Comparison of ENCODE assay signal across 23 mouse cellular contexts in the genomic region with DNA sequence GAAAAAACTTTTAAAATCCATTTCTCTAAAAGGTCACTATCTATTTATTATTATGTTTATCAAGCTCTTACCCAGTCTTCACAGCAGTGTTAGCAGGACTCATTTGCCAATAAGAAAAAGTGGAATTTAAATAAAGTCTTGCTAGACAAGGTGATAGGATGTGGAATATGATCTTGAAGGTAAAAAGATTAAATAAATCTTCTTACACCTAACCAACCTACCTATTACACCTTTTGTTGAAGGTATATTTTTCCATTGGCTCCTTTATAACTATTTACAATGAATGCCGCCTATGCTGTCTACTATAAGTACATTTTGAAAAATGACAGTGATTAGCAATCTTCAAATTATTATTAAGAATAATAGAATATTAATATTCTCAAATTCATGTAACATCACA. TPM values are rescaled to one million over a fixed set of nuclear protein-coding genes. Genes with fewer than 3 reads are reported as not detected.
DNase-seq lines count a peak whose midpoint lies in the region; ATAC-seq lines count a peak whose summit lies in the region.
"Had no signal": no experiment of that assay in that cellular context is flagged by ENCODE, and none has a peak within 500 bp of the region (broad histone marks: within the 10 kb centered on the region; RNA-seq: fewer than 3 reads in every experiment).

TSS of gene Ugt2a1 (minus strand) at position 101 of the 400 bp plus-strand sequence.

- no peaks in the 10 kb centered on the region for H3K27me3 ChIP-seq in embryonic facial prominence, embryonic 13.5 days
- no peaks in the 10 kb centered on the region for H3K27me3 ChIP-seq in embryonic facial prominence, embryonic 10.5 days (replicated peaks; ENCODE audit: low read depth, poor library complexity, severe bottlenecking)
- H3K27me3 ChIP-seq in embryonic facial prominence, embryonic 14.5 days (replicated peaks; ENCODE audit: control insufficient read depth, insufficient read depth, low read length) = no peaks in the 10 kb centered on the region
- H3K27me3 ChIP-seq in embryonic facial prominence, embryonic 15.5 days = no peaks in the 10 kb centered on the region
- no peaks in the 10 kb centered on the region for H3K27me3 ChIP-seq in hindbrain, embryonic 11.5 days (ENCODE audit: control insufficient read depth, insufficient read depth, low read length)
- H3K27me3 ChIP-seq: CH12.LX had no signal

- ATAC-seq in embryonic facial prominence, embryonic 13.5 days (ENCODE audit: insufficient number of reproducible peaks, insufficient read depth, low FRiP score, low TSS enrichment, low read depth) = no peak
- no peak for ATAC-seq in embryonic facial prominence, embryonic 14.5 days (ENCODE audit: low read depth)
- ATAC-seq in embryonic facial prominence, embryonic 15.5 days (ENCODE audit: insufficient number of reproducible peaks, low FRiP score, low TSS enrichment, low read depth) = no peak
- ATAC-seq in hindbrain, embryonic 11.5 days (ENCODE audit: low FRiP score) = no peak
- ATAC-seq: activated CD4-positive, CD25-positive, alpha-beta regulatory T cell, adult 4 months; CD4-positive, CD25-positive, alpha-beta regulatory T cell, adult 4 months; Patski had no signal

- H3K9ac ChIP-seq in embryonic facial prominence, embryonic 13.5 days = no peak within 1 kb of the TSS
- no peak within 1 kb of the TSS for H3K9ac ChIP-seq in embryonic facial prominence, embryonic 14.5 days (ENCODE audit: low read depth, low read length)
- H3K9ac ChIP-seq in embryonic facial prominence, embryonic 15.5 days = no peak within 1 kb of the TSS
- H3K9ac ChIP-seq in hindbrain, embryonic 11.5 days (ENCODE audit: low read depth, low read length) = no peak within 1 kb of the TSS

- H3K4me2 ChIP-seq in embryonic facial prominence, embryonic 13.5 days = no peak within 1 kb of the TSS
- no peak within 1 kb of the TSS for H3K4me2 ChIP-seq in embryonic facial prominence, embryonic 14.5 days (ENCODE audit: low read depth, low read length)
- H3K4me2 ChIP-seq in embryonic facial prominence, embryonic 15.5 days (replicated peaks) = no peak within 1 kb of the TSS
- H3K4me2 ChIP-seq in hindbrain, embryonic 11.5 days (replicated peaks; ENCODE audit: low read depth, low read length) = no peak within 1 kb of the TSS

- H3K27ac ChIP-seq in embryonic facial prominence, embryonic 13.5 days = no peak within 1 kb of the TSS
- no peak within 1 kb of the TSS for H3K27ac ChIP-seq in embryonic facial prominence, embryonic 10.5 days (replicated peaks)
- H3K27ac ChIP-seq in embryonic facial prominence, embryonic 14.5 days (replicated peaks; ENCODE audit: low read depth, low read length) = no peak within 1 kb of the TSS
- no peak within 1 kb of the TSS for H3K27ac ChIP-seq in embryonic facial prominence, embryonic 15.5 days (replicated peaks)
- H3K27ac ChIP-seq in hindbrain, embryonic 11.5 days (ENCODE audit: low read depth, low read length) = no peak within 1 kb of the TSS

- 82% methylated on average over 1 of the region's 1 CpGs for WGBS in embryonic facial prominence, embryonic 13.5 days
- 91% methylated on average over 1 of the region's 1 CpGs for WGBS in embryonic facial prominence, embryonic 10.5 days
- WGBS in embryonic facial prominence, embryonic 14.5 days = 91% methylated on average over 1 of the region's 1 CpGs
- 89% methylated on average over 1 of the region's 1 CpGs for WGBS in embryonic facial prominence, embryonic 15.5 days
- 87% methylated on average over 1 of the region's 1 CpGs for WGBS in hindbrain, embryonic 11.5 days

- no peak within 1 kb of the TSS for H3K4me3 ChIP-seq in embryonic facial prominence, embryonic 13.5 days
- H3K4me3 ChIP-seq in embryonic facial prominence, embryonic 10.5 days = no peak within 1 kb of the TSS
- H3K4me3 ChIP-seq in embryonic facial prominence, embryonic 14.5 days (ENCODE audit: low read depth, low read length) = no peak within 1 kb of the TSS
- H3K4me3 ChIP-seq in embryonic facial prominence, embryonic 15.5 days (replicated peaks) = no peak within 1 kb of the TSS
- no peak within 1 kb of the TSS for H3K4me3 ChIP-seq in hindbrain, embryonic 11.5 days (ENCODE audit: low read depth, low read length)

- no peaks in the 10 kb centered on the region for H3K4me1 ChIP-seq in embryonic facial prominence, embryonic 13.5 days
- no peaks in the 10 kb centered on the region for H3K4me1 ChIP-seq in embryonic facial prominence, embryonic 10.5 days
- H3K4me1 ChIP-seq in embryonic facial prominence, embryonic 14.5 days (ENCODE audit: control insufficient read depth, insufficient read depth, low read length) = no peaks in the 10 kb centered on the region
- H3K4me1 ChIP-seq in embryonic facial prominence, embryonic 15.5 days = no peaks in the 10 kb centered on the region
- H3K4me1 ChIP-seq in hindbrain, embryonic 11.5 days (replicated peaks; ENCODE audit: control insufficient read depth, insufficient read depth, low read length) = no peaks in the 10 kb centered on the region

- no peak for DNase-seq in embryonic facial prominence, embryonic 10.5 days (ENCODE audit: low spot score)
- no peak for DNase-seq in embryonic facial prominence, embryonic 14.5 days (ENCODE audit: low spot score)
- no peak for DNase-seq in hindbrain, embryonic 11.5 days (ENCODE audit: low spot score)
- DNase-seq in right cerebral cortex, adult 2 months (ENCODE audit: low spot score in 2 of 2) = no peak
- DNase-seq: adrenal gland, adult 2 months; adrenal gland, adult 8-10 months; adrenal gland, postnatal 10 days; adrenal gland, postnatal 14 days; adrenal gland, postnatal 25 days; adrenal gland, postnatal 36 days; B cell, adult 2 months; cerebellum, adult 11 months; cerebellum, adult 11-12 months; cerebellum, adult 18-20 months had no signal

- no peaks in the 10 kb centered on the region for H3K9me3 ChIP-seq in embryonic facial prominence, embryonic 13.5 days
- H3K9me3 ChIP-seq in embryonic facial prominence, embryonic 10.5 days = no peaks in the 10 kb centered on the region
- H3K9me3 ChIP-seq in embryonic facial prominence, embryonic 14.5 days (ENCODE audit: control insufficient read depth, low read length) = no peaks in the 10 kb centered on the region
- no peaks in the 10 kb centered on the region for H3K9me3 ChIP-seq in embryonic facial prominence, embryonic 15.5 days (replicated peaks)
- no peaks in the 10 kb centered on the region for H3K9me3 ChIP-seq in hindbrain, embryonic 11.5 days (ENCODE audit: control insufficient read depth, low read length)

- H3K36me3 ChIP-seq in embryonic facial prominence, embryonic 13.5 days = no peaks in the 10 kb centered on the region
- H3K36me3 ChIP-seq in embryonic facial prominence, embryonic 10.5 days (replicated peaks) = no peaks in the 10 kb centered on the region
- H3K36me3 ChIP-seq in embryonic facial prominence, embryonic 14.5 days (ENCODE audit: control insufficient read depth, insufficient read depth, low read length) = no peaks in the 10 kb centered on the region
- no peaks in the 10 kb centered on the region for H3K36me3 ChIP-seq in embryonic facial prominence, embryonic 15.5 days
- no peaks in the 10 kb centered on the region for H3K36me3 ChIP-seq in hindbrain, embryonic 11.5 days (ENCODE audit: control insufficient read depth, insufficient read depth, low read length)
- H3K36me3 ChIP-seq: G1E had no signal

RNA-seq across cellular contexts. Expression of gene Ugt2a1, which starts in this region (rescaled TPM):
- 11.2 and 21.0 TPM in 2 replicates for polyA plus RNA-seq in embryonic facial prominence, embryonic 13.5 days (2015; fragmentation: Nextera tagmentation; extraction: Ambion mirVana)
- polyA plus RNA-seq in embryonic facial prominence, embryonic 10.5 days (2016; fragmentation: Nextera tagmentation; extraction: Ambion mirVana) = not detected in 2 replicates
- polyA plus RNA-seq in embryonic facial prominence, embryonic 14.5 days (2014; fragmentation: Nextera tagmentation; extraction: Ambion mirVana) = 21.8 and 26.0 TPM in 2 replicates
- polyA plus RNA-seq in embryonic facial prominence, embryonic 15.5 days (2015; fragmentation: Nextera tagmentation; extraction: Ambion mirVana) = 29.6 and 55.0 TPM in 2 replicates
- polyA plus RNA-seq in hindbrain, embryonic 11.5 days (2014; fragmentation: Nextera tagmentation; extraction: Ambion mirVana) = not detected in 2 replicates
- polyA plus RNA-seq: activated CD4-positive, CD25-positive, alpha-beta regulatory T cell, adult 4 months; adrenal gland, adult 2 months; brain, embryonic 14.5 days; C2C12; CD4-positive, CD25-positive, alpha-beta regulatory T cell, adult 4 months; G1E; Patski had no signal

Comparison
In these comparisons a context has a peak if more than half of its experiments do, and no peak if none do; other contexts are left out.
1. RNA of gene Ugt2a1 (polyA plus RNA-seq): 29.6 to 55.0 TPM in embryonic facial prominence, embryonic 15.5 days, 21.8 to 26.0 TPM in embryonic facial prominence, embryonic 14.5 days and 11.2 to 21.0 TPM in embryonic facial prominence, embryonic 13.5 days; not detected in embryonic facial prominence, embryonic 10.5 days and not detected in hindbrain, embryonic 11.5 days; every median in the first group is over 10 times any median in the second.